Mouse (Mus musculus) lung, postnatal 36 days (tissue): ENCODE measurements around the gene Cdk2ap2.
"Not testable (repeated sequence)": the region's sequence is repeated elsewhere in the genome, so short reads cannot be mapped to it uniquely, and the experiment has no call there.

ENCODE experiments used
- DNase-seq: peaks from one replicate; pipeline ENCODE4 v3.0.0; 2022; ENCODE audit warnings: mixed read lengths

Cdk2ap2 gene

DNA sequence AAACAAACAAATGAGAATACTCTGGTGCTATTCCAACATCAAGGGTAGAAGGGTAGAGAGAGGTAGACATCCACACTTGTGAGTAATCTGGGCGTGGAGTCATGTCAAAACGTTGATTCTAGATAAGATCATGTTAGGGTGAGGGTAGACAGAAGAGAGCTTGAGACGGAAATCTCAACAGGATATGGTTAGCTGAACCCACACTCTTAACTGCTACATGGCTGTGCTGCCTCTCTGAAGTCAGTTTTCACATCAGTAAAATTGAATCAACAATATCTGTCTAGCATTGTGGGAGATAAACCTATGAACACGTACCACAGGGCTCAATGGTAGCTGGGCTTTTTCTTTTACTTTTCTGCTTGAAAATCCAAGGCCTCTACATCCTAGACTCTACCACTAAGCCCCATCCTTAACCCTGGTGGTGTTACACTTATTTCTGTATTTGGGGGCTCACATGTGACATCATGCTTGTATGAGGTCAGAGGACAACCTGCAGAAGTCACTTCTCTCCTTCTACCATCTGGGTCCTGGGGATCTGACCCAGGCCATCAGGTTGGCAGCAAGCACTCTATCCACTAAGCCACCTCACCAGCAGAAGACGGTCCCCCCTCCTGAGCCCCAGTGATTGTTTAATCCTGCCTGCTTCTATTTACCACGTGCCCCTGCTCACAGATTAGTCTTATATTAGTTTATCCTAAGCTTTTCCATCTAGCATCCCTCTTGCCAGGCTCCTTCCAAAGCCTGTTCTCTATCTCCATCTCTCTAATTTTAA lies 22.9 kb downstream of the Cdk2ap2 start:
- DNase-seq, result no peak

DNA sequence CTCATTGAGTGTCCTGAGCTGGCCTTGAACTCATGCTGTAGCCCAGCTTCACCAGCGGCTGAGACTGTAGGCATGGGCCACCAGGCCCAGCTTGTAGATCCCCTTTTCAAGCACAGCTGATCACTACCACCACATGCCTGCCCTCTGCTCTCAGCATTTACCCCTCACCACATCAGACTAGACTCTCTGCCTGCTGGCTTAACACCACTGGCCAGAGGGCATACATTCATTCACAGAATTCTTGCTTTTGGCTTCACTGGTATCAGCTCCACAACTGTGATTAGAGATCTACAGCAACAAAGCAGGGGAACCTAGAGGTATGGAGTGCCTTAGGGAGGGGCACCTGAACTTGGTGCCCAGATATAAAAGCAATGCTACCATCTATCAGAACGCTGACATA lies 23.5 kb downstream of the Cdk2ap2 start:
- DNase-seq, result no peak

DNA sequence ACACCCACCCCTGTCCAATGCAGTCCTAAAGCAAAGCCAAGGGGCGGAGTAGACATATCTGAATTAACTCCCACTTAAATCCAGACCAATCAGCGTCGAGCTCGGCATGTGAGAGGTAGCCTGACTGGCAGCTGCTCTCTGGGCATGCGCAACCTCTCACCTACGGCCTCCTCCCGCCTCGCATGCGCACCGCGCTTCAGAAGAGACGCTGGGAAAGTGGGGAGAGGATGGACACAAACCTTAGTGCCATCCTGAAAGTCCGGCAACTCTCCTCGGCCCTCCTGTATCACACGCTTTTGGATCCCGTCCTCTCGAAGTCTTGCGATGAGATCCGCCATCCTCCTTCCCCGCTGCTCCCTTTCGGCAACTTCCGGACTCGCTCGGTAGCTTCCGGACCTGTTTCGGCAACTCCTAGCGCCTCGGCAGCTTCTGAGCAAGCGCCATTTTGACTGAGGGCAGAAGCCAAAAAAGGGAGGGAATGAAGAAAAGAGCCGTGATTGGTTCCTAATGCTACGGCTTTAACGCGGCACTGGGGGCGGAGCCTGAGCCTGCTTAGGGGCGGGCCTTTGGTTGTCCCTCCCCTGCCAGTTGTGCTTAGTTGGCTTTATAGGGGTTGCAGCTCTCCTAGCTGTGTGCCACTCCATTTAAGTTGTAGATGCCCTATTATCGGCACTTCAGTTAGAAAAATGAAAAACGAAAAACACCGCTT lies 24.3 kb downstream of the Cdk2ap2 start:
- peak; percentile 100 for DNase-seq

DNA sequence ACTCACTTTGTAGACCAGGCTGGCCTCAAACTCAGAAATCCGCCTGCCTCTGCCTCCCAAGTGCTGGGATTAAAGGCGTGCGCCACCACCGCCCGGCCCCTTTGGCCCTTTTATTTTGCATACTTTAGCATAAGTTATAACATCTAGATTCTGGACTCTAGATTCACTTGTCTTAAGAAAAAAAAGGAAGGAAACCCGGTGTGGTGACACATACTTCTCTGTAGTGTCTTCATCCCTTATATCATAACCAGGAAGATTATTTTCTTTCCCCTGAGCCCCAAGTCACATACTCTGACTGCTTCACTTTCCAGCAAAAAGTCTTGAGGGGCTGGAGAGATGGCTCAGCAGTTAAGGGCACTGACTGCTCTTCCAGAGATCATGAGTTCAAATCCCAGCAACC lies 24.9 kb downstream of the Cdk2ap2 start:
- DNase-seq, result not testable (repeated sequence)

DNA sequence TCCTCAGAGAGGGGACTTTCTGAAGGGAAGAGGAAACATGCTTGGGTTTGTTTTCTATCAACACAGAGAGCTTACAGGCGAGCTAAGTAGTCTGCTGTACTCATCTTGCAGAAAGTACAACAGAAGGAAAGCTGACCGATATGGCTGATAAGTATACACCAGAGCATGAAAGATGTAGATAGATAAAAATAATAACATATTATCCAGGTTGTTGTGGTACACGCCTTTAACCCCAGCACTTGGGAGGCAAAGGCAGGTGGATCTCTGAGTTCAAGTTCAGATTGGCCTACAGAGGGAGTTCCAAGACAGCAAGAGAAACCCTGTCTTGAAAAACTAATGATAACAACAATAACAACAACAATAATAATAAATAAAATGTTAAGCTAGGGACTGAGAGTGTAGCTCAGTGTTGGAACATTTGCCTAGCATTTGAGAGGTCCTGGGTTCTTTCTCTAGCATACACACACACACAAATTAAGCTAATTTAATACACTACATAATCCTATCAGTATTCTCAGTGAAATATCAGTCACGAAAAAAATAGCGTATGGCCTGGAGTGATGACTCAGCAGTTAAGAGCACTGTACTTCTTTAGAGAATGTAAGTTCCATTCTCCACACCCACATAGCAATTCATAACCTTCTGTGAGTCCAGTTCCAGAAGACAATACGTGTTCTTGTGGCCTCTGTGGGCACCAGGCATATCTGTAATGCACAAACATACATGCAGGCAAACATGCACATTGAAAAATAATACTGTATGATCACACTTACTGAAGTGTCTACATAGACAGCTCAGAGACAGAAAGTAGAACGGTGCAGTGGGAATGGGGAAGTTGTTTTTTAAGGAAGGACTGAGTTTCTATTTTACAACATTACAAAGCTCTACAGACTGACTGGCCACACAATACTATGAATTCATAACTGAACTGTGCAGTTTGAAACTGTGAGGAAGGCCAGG lies 25.7 kb downstream of the Cdk2ap2 start:
- no peak for DNase-seq

DNA sequence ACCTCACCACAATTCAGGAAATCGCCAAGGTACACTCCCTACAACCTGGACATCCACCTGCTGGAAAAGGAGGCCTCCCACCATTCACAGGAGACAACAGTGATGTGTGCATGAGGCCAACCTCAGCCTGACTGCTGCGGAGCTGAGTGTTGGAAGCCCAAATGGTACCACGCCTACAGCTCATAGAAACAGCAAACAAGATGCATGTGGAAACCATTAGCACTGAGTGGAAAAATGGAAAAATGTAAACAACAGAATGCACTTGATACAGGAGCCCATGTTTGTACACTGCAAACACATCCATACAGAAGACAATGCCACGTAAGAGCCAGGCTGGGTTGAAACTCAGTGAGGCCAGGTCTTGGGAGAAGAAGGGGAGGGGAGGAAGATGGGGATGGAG lies 27.4 kb downstream of the Cdk2ap2 start:
- no peak for DNase-seq

DNA sequence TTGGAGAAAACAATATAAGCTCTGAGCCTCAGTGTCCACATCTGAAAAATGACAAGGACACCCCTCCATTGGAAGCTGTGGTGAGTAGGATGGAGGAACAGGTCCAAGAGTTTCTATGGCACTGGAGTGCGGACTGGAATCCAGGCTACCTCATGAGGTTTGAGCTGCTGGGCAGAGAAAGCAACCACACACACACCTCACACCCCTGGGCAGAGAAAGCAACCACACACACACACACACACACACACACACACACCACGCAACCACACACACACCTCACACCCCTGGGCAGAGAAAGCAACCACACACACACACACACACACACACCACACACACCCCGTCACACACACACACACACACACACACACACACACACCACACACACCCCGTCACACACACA lies 28.3 kb downstream of the Cdk2ap2 start:
- not testable (repeated sequence) for DNase-seq

DNA sequence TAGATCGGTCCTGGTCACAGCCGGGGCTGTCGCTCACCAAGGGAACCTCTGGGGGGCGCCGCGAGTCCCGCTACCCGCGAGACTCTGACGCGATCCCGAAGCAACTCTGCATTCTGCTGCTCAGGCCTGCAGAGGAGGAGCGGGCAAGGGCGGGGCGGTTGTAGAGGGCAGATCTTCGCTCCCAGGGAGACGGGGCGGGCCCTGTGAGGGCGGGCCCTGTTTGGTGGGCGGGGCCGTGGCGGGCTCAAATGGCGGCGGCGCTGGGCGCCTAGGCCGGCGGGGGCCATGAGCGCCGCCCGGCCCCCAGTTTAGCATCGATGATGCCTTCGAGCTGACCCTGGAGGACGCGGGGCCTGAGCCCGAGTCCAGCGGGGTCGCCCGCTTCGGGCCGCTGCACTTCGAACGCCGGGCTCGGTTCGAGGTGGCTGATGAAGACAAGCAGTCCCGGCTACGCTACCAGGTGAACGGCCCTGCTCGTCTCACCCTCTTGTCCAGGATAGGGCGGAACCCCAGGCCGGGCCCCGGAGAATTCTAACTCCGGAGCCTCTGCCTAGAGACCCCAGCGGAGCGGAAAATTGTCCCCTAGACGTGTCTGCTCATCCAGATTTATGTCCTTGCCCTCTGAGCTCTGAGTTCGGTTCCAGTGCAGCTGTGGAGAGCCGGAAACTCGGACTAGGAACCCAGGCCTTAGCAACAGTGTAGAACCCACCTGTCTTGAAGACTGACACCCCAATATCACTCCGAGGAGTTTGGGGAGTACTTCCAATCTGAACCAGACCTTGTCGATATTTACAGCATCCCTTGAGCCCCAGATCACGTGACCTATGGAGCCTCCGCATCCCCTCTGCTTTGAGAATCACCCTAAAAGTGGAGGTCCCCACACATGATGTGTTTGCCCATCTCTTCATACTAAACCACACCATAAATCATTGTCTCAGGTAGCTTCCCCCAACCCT lies 29.0 kb downstream of the Cdk2ap2 start, which contains the start of gene Aip:
Gene Aip, minus strand, starts transcription at position 118 of the 956 bp plus-strand sequence.
- peak; percentile 99 for DNase-seq

DNA sequence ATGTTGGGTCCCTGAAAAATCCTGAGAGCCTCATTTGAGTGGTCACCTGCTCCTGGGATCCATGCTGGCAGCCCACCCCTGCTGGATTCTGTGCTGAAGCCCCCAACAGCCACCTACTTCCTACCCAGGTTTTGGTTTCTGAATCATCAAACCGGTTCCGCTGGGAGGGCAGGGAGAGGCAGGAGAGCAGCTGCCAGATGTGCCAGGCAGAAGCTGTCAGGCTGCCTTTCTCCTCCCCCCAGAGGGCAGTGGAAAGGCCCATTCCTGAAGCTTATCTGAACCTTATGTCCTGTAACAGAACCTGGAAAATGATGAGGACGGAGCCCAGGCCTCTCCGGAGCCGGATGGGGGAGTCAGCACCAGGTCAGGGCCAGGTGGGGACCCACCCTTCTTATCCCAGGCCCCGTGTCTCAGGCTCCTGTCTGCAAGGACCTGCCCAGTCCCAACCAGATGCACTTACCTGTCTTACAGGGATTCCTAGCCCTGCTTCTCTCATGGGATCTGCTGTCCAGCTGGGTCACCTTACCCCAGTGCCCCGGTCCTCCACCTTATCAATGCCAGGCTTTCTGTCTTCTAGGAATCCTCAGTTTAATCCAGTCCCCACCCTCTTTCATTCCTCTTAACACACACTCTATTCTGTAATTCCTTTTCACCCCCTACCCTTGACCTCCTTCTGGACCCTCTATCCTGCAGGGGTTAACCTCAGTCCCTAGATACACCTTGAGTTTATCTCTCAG lies 29.9 kb downstream of the Cdk2ap2 start:
- peak; percentile 64 for DNase-seq

DNA sequence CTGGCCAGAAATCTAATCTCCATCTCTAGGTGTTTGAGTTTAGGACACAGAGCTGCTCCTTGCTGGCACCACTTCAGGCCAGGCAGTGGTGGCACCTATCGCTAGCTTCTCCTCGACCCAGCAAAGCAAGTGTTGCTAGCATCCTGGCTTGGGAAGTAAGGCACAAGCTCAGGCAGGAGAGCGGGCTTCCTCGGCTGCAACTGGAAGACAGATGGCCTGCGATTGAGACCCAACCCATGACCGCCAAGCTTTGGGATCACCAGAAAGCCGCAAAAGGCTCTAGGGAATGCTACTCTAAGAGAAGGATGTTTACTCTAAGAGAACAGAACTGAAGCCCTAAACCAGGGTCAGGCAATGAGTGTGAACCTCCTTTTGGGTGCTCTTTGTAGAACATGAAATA lies 32.5 kb downstream of the Cdk2ap2 start:
- no peak for DNase-seq

DNA sequence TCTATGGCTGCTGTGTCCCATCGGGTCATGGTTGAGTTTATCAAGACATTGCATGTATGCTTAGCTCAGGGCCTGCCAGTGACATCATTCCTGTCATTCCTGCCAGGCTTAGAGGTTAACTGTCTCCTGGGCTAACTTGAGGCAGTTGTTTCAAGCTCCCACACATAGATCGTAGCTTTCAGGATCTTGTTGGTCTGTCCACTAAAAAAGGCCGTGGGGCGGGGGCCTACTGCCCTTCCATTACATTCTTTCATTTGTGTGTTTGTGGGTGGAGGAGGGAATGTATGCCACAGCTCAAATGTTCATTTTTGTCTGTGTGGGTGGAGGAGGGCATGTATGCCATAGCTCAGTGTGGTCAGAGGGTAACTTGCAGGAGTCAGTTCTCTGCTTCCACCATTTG lies 33.1 kb downstream of the Cdk2ap2 start:
- no peak for DNase-seq

DNA sequence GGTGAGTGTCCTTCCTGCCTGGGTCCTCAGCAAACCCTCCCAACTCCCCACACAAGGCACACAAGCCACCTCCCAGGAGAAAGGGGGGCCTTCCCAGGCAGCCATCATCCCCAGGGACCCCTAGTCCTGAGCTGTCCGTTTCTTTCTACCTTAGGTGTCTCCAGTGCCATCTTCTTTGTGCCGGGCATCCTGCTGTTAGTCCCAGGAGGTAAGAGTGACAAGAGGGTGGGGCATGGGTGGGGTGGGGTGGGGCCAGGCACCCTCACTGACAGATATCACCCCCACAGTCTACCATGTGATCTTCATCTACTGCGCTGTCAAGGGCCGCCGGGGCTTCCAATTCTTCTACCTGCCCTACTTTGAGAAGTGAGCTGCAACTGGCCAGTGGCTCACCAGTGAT lies 34.1 kb downstream of the Cdk2ap2 start:
- DNase-seq, result no peak

DNA sequence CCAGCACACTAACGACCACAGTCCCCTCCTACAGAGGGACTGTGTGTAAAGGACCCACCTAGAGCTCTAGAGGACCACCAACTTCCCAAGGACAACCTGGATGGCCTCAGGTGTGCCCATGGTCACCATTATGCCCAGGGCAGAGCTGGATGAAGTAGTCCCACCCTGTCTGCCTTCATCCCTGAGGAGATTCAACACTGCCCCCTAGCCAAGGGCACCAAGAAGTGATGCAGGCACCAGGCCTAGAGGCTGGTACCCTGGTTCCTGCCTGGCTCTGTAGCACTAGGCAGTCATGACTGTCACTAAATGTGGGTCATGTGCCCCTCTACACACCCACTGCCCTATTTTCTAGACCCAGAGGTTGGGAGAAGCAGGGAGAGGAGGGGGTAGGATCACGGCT lies 34.8 kb downstream of the Cdk2ap2 start:
- DNase-seq, result no peak

DNA sequence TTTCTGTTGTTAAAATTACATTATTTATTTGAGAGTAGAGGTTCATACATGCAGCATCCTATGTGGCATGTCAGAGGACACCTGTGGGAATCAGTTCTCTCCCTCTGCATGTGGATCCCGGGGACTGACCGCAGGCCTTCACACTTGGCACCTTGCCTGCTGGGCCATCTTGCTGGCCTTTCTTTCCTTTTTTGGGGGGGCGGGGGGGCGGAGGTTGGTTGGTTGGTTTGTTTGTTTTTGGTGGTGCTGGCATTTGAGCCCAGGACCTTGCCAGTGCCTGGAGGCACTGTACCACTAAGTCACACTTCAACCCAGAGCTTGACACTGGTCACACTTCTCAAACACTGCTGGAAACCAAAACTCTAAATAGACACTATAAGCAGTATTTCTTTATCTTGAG lies 37.4 kb downstream of the Cdk2ap2 start:
- no peak for DNase-seq

DNA sequence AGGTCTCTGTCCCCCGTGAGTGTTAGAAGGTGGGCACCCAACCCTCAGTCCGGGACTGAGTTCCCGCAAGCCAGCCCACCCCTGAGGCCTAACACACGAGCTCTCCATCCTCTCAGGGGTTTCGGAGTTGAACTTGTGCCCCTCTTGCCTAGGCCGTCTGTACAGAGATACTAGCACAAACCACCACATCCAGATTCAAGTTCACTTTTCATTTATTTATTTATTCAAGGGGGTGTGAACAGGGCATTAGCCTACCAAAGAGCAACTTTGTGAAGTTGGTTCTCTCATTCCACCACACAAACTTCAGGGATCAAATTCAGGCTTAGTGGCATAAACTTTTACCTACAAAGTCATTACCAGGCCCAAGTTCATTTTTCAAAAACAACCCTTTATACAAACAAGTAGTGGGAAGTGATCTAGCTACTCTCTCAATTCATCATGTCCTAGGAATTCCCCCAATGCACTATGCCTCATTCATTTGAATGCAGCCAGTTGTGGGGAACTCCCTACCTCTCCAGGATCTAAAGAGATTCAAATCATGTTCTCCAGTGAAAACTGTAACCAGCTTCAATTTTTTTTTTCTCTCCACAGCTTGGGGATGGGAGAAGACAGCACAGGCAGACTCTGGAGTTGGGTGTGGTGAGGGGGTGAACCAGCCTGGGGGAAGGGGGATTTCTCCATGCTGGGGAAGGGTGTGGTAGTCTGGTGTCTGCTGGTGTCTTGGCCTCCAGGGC lies 38.4 kb downstream of the Cdk2ap2 start:
- DNase-seq, result not testable (repeated sequence)

DNA sequence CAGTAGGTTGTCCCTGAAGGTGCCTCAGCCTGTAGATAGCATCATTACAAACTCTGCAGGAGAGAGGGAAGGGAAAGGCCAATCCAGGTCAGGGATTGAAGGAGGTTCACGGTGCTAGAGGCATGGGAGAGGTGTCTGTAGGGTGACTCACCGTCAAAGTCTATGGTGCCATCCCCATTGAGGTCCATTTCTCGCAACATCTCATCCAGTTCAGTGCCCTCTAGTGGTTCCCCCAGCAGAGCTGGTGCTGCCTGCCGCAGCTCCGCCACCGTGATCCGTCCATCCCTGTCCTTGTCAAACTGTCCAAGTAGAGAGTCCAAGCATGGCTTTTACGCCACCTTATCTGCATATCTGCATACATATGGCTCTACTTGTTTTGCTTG lies 39.0 kb downstream of the Cdk2ap2 start:
- DNase-seq, result not testable (repeated sequence)

DNA sequence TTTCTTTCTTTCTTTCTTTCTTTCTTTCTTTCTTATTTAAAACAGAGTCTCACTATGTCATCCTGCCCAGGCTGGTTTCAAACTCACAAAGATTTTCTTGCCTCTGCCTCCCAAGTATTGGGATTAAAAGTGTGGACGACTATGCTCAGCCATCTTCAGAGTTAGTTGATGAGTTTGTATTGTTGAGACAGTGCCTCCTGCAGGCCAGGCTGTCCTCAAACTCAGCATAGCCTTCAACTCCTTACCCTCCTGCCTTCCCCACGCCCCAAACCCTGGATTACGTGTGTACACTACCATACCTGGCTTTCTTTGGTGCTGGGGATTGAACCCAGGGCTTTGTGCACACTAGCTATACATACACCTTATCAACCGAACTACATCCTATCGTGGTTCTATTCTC lies 39.5 kb downstream of the Cdk2ap2 start:
- no peak for DNase-seq

DNA sequence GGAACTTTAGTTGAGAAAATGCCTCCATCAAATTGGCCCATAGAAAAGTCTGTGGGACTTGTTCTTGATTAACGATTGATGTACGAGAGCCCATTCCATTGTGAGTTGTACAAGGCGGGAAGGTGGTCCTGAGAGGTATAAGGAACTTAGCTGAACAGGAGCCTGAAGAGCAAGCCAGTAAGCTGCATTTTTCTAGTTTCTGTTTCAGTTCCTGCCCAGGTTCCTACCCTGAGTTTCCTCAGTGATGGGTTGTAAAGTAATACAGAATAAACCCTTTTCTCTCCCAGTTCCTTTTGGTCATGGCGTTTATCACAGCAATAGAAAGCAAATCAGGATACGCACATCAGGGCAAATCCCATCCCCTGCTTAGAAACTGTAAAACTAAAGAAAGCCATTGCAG lies 40.9 kb downstream of the Cdk2ap2 start:
- DNase-seq, result no peak

DNA sequence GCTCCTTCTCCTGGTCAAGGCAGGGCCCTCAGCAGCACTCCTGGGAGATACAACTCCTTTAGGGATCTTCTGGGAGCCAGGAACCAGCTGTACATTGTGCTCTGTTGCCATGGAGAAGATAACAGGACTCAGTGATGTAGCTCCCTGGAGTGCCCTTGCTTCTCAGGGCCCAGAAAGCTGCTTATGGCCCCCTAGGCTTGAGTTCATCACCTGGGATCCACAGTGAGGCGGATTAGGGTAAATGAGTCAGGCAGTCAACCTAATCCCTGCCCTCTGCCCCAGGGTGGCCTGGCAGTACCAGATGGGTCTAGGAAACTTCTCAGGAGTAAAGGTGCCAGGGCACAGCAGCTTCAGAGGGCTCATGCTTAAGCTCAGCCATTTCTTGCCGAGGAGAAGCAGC lies 42.5 kb downstream of the Cdk2ap2 start, which contains the start of gene Gpr152:
Gene Gpr152, plus strand, starts transcription at position 342 of the 400 bp plus-strand sequence.
- no peak for DNase-seq

DNA sequence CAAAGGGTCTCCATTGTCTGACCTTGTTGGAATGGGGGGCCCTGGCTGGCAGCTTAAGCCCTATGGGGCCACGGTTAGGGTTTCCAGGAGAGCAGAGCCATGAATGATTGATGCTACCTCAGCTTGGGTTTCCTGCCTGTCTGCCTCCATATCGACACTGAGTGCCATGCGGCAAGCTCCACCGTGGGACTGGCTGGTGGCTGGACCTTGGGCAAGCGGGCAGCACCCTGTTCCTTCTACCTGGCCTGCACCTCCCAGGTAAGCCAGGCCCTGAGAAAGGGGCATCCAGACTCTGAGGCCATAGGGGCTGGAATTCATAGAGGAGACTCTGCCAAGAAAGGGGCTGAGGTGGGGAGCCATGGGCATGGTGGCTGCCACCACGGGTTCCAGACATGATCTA lies 43.2 kb downstream of the Cdk2ap2 start:
- DNase-seq, result no peak
